Mouse (Mus musculus): ENCODE results near the gene Ofd1. TPM values are rescaled to one million over a fixed set of nuclear protein-coding genes. Genes with fewer than 3 reads are reported as not detected.

Ofd1 gene
- total RNA-seq, 2 experiments from 2014 or later, result 5.1 to 6.3 TPM

DNA sequence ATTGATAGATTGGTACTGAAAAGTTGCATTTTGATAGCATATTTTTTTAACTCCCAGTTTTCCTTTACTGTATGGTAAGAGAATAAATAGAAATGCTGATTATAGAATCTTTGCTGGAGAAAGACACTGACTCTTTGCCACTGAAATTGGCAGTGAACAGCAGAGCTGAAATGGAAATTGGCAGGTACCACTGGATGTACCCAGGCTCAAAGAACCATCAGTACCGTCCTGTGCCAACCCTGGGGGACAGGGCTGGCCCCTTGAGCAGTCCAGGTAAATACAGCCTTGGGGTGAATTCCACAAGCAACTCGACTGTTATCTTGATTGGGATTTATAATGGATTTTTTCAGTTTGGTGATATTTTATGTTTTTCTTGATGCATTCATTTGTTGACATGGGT, 87.1 kb downstream of the Ofd1 start:
- no peak for DNase-seq (ENCODE audit: low spot score in 2 of 2)
- H3K4me3 ChIP-seq, result no peak overlapping the region
- no peak for TF ChIP-seq CTCF (conservative IDR thresholded peaks at IDR 0.05)
- peak overlapping the region; percentile 14; the same call in 1 of the 2 replicates for H3K27ac ChIP-seq

DNA sequence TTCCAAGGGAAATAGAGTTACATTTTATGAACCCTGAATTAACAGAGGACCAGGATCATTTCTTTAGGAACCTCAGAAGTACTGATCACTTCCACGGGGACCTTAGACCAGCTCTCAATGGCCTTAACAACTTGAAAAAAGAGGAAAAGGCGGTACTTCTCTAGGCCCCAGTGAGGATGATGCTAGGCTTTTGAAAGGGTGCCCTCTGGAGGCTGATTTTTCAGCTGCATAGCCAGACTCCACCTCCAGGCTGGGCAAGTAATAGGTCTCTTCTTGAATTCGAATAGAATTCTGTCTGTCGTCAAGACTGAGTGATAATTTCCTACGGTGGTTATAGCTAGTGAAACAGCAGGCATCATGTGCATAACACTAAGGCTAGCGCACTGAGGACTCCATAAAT, 88.7 kb downstream of the Ofd1 start:
- peak; percentile 86 for TF ChIP-seq CTCF (conservative IDR thresholded peaks at IDR 0.05)
- Histone ChIP-seq H3K27ac (peak overlapping the region; percentile 95), H3K4me3 (no peak overlapping the region)
- DNase-seq (ENCODE audit: low spot score in 2 of 2), result peak; percentile 69 to 74

DNA sequence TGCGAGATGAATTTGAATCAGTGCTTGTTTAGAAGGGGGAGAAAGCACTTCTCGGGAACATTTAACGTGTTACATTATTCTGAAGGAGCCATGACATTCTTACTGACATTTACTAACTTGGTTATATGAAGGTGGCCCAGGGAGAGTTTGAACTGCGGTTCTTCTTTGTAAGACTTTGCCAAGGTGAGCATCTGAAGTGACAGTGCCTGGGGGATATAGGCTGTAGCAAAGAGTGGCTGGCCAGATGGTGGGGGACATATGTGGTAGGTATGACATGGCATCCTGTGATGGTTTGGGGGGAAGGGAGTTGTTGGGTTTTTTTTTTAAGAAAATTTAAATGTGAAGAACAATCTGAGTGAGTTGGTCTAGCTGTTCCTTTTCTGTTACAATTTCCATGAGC, 91.9 kb downstream of the Ofd1 start:
- TF ChIP-seq CTCF (conservative IDR thresholded peaks at IDR 0.05), result no peak
- DNase-seq (ENCODE audit: low spot score in 2 of 2), result no peak
- Histone ChIP-seq H3K4me3 (peak overlapping the region; percentile 64), H3K27ac (peak overlapping the region; percentile 95)

DNA sequence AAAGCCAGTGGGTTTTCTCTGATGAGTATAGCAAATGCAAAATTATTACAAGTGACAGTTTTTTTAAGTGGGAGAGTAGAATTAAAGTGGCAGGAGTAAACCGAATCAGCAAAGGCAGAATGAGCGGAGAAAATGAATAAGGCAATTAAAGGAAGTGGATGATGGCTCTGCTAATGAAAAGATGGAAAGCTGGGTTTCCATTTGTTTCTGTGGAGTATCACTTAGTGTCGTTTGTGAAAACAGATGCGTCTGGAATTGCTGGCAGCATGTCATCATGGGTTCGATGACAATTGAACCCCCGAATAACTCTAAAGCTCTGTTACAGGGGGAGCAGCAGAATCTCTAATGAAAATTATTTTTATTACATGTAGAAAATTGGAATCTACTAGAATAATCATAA, 92.4 kb downstream of the Ofd1 start:
- TF ChIP-seq CTCF (conservative IDR thresholded peaks at IDR 0.05), result no peak
- peak overlapping the region; percentile 95 for H3K27ac ChIP-seq
- no peak for DNase-seq (ENCODE audit: low spot score in 2 of 2)
- H3K4me3 ChIP-seq, result peak overlapping the region; percentile 64

DNA sequence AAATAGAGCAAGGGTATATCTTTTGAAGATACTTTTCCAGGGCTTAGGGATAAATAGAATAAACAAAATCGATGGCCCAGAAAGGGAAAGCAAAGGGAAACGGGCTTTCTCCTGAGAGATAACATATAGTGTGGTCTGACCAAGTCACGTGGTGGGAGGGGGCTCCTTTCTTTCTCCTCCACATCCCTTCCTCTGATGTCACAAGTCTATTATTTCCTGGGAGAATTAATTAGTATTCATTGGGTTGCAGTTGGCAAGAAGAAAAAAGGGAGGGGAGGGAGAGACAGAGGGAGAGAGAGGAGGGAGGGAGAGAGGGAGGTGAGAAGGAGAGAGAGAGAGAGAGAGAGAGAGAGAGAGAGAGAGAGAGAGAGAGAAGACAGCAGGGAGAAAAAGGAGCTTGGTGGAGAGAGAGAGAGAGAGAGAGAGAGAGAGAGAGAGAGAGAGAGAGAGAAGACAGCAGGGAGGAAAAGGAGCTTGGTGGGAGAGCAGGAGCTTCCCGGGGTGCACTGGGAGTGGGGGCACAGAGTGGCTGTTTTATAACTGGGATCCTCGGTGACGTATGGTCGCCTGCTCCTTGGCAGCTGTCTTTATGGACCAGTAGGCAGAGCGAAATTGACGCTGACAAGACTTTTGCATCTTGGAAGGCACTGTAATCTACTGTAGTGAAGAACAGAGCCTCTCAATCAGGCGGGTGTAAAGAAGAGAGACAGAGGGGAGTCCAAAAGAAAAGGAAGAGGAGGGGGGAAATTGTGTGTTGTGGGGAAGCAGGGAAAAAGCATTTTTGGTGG, 96.1 kb downstream of the Ofd1 start:
- H3K27ac ChIP-seq, result peak overlapping the region; percentile 95
- peak; percentile 55 to 63 for DNase-seq (ENCODE audit: low spot score in 2 of 2)
- no peak for TF ChIP-seq CTCF (conservative IDR thresholded peaks at IDR 0.05)
- peak overlapping the region; percentile 64 for H3K4me3 ChIP-seq

DNA sequence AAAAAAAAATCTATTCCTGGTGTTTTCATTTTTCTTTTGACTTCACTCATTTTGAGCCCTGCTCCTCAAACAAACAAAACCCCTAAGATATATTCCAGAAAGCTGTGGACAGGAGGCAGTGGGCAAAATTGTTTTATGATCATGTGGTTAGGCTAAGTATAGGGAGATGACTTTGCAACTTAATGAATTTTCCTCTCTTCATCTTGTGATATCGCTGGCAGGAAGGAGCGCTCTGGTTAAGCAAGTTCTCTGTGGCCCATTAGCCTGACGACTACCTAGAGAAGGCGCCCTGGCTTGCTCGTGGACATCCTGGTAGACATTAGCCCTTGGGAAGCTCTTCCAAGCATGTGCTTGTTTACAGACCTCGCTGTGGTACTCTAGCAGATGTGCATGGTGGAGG, 98.7 kb downstream of the Ofd1 start:
- peak overlapping the region; percentile 18; the same call in 1 of the 2 replicates for H3K27ac ChIP-seq
- H3K4me3 ChIP-seq, result no peak overlapping the region
- no peak for TF ChIP-seq CTCF (conservative IDR thresholded peaks at IDR 0.05)
- DNase-seq (ENCODE audit: low spot score in 2 of 2), result no peak

Other genes starting within 250 kb of the Ofd1 start
- 100 to 1,000 TPM; 664 to 679 TPM for gene Gpm6b, start 201.8 kb downstream of the Ofd1 start, total RNA-seq (2021)
- gene Trappc2, start 130 bp downstream of the Ofd1 start, total RNA-seq (2021), result 10 to 100 TPM; 49.0 to 59.3 TPM
- 10 to 100 TPM; 38.1 to 39.2 TPM for gene Rab9, start 39.2 kb upstream of the Ofd1 start, total RNA-seq (2021)
- gene Tceanc, start 77.9 kb upstream of the Ofd1 start, total RNA-seq (2021), result 1 to 10 TPM; 1.6 to 1.7 TPM
- gene Egfl6, start 145.0 kb upstream of the Ofd1 start, total RNA-seq (2021), result 1 to 10 TPM; 3.8 to 5.0 TPM